Mouse (Mus musculus): ENCODE measurements at regions not wholly inside any gene's neighbourhood (a gene's known extent, or its start where the extent isn't known, plus 50 kb on each side); places are given as distances from the start of the nearest gene placed in this dataset.

DNA sequence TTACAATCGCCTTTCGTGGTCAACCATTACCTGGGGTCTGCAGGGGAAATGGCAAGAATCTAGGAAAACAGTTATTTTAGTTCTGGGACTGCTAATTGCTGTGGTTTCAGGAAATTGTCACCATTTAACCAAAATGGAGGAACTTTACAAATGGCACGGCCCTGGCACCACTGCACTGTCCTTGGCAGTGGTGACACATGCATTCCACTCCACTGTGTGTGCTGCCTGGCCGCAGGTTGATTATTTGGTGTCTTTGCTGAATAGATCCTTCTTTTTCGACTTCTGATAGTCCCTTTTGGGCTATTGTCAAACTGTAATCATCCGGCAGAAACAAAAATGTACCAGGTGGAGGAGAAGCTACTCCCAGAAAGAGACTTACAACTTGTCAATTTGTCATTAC lies 241.4 kb upstream of the Rnaseh2b start:
- TF ChIP-seq POLR2A (IDR thresholded peaks at IDR 0.05; ENCODE audit: borderline replicate concordance, extremely low read depth, insufficient read depth, insufficient read length, poor library complexity, severe bottlenecking) (no peak), CTCF (IDR thresholded peaks at IDR 0.05; ENCODE audit: borderline replicate concordance, extremely low read depth, insufficient read depth, insufficient read length) (no peak)

All from brain, embryonic 14.5 days (tissue).